Mouse (Mus musculus) spleen, postnatal 4 days (tissue): ENCODE data around the gene Dhx37.
"Not testable (repeated sequence)": the region's sequence is repeated elsewhere in the genome, so short reads cannot be mapped to it uniquely, and the experiment has no call there.

Source experiments
- DNase-seq, 2 experiments: peaks; one replicate each; pipeline ENCODE4 v3.0.0; 2022; ENCODE audit warnings: low spot score in 2 of 2

Dhx37 gene

DNA sequence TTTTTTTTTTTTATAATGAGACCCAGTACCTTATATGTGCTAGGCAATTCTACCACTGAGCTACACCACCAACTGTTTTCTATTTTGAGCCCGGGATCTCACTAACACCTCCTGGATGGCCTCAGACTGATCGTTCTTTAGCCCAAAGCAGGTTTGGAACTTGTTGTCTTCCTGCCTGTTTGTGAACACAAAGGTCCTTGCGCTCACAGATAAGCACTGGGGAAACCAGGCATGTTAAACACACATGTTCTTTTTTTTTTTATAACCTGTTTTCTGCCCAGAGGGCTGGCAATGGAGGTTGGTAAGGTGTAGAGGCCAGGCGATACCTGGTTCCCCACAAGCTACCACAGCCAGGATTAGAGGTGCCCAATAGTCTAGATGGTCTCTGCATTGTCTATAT, 14.7 kb upstream of the Dhx37 start:
- no peak for DNase-seq

DNA sequence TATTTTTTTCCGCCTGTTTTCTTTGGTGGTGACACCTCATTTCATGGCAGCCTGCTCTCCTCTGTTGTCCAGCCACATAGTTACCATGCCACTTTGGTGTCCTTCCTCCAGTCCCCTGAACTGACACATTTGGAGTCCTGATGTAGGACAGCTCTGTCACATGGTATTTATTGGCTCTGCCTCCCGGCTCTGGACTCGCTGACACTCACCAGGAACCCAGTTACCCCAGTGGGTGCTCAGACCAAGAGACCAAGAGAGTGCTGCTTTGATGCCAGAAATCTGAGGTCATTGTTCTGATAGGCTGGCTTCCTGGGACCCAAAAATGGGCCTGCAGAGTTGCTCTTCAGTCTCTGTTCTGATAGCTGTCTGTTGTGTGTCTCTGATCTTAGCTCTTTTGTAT, 14.1 kb upstream of the Dhx37 start:
- DNase-seq = no peak

DNA sequence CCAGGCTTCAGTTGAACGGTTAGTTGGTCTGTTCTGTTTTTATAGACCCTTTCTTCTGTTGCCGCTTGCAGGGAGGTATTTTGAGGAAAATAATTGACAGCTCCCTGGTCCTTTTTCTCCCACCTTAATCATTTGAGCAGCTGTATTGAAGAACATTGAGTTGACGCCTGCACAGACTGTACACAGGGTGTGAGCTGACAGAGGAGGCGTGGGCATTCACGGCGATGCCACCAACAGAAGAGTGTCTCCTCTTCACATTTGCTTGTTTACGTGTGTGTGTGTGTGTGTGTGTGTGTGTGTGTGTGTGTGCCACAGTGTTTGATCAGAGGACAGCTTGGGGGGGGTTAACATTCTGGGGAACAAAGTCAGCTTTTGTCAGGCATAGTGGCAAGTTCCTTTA, 12.4 kb upstream of the Dhx37 start:
- no peak for DNase-seq

DNA sequence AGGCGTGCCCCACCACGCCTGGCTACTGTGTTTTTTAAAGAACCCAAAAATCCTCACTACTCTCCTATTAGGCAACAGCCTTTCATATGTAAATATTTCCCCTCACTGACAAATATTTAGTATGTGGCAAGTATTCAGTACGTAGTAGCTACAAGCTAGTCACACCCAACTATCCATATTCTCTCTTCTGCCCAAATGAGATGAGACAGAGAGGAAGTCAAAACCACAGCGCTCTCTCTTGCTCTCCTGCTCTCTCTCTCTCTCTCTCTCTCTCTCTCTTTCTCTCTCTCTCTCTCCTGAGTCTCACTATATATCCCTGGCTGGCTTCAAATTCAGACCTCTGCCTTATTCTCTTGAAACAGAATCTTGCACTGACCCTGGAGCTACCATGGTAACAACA, 10.6 kb upstream of the Dhx37 start:
- no peak for DNase-seq

DNA sequence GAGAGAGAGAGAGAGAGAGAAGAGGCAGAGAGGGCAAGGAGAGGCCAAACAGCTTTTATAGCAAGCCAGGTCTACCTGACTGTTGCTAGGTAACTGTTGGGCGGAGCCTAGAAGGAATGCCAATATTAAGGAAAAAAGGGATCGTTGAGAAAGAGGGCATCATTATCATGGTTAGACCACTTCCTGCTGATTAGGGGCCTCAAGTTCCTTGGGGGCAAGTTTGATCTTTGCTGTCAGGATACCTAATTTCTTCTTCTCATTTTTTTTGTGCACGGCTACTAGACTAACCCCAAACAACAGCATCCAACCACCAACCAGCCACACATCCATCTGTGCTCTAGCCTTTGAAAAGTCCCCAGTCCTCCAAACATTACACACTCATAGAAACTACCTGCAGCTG, 10.0 kb upstream of the Dhx37 start:
- no peak for DNase-seq

DNA sequence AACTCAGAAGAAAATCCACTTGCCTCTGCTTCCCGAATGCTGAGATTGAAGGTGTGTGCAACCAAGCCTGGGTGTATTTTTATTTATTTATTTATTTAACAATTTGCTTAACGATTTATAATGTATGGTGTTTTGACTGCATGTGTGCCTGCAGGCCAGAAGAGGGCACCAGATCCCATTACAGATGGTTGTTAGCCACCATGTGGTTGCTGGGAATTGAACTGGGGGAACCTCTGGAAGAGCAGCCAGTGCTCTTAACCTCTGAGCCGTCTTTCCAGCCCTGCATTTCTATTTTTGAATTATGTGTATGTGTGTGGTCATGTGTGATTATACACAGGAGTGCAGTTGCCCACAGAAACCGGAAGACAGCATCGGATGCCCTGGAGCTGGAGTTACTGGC, 9.4 kb upstream of the Dhx37 start:
- no peak for DNase-seq

DNA sequence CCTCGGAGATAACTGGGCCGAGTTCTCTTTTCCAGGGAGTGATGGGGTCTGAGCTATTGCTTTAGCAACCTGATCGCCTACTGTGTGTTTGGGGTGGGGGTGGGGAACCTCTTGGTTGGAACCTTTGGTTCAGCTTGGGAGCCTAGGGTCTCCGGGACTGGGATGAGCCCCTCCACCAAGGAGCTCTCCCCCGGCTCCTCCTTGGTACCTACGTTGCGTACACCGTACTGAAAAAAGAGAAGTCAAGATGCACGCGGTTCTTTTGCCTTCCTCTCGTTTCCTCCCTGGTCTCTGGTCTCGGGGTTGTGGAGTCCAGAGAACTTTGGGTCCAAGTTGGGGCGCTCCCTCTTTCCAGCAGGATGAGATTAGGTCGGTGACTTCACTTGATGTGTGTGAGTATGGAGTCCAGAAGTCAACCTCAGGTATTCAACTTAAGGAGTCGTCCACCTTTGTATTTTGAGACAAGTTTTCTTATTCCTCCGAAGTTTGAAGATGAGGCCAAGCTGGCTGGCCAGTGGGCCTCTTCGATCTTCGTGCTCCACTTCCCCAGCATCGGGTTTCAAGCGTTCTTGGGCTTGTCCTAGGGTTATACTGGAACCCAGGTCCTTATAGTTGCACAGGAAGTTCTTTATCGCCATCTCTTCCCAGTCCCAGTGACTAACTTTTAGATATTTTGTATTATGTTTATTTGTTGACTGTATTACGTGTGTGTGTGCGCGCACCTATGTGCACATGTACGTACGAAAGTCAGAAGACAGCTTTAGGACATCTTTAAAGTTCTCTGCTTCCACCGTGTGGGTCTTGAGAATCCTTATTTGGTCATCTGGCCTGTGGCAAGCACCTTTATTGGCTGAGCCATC, 8.4 kb upstream of the Dhx37 start:
- DNase-seq = no peak

DNA sequence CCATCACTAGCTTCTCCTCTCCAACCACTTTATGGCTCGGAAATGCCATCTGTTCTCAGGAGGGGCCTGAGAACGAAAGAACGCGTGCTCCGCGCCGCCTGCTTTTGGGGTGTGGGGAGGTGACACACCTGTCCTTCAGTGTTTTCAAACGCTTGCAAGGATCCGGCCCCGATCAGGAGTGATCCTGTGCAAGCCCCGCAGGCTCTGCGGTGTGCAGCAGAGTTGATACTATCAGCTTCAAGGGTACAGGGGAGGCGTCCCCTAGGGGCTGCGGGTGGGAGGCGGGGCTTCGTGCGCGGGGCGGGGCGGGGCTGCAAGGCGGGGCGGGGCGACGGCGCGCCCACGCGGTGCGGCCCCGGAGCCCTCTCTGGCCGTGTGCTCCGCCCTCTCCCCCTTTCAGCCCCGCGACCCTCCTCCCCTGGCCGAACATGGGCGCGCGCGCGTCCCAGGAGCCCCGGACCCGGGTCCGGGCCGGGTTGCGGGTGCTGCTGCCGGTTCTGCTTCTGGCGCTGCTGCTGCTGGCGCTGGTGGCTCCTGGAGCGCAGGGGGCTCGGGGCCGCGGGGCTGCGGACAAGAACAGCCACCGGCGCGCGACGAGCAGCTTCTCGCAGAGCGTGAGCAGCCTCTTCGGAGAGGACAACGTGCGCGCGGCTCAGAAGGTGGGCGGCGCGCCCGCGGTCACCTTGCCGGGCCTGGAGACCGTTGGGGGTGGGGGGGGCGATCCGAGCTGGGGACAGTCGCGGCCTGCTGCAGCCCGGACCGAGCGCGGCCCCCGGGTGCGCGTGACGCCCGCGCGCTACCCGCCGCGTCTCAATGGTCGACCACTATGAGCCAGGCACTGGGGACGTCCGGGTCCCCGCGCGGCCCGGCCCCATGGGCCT, 7.6 kb upstream of the Dhx37 start, which contains the start of gene Bri3bp:
Gene Bri3bp, plus strand, starts transcription at position 335 of the 881 bp plus-strand sequence.
- DNase-seq = peak; percentile 57 to 86

DNA sequence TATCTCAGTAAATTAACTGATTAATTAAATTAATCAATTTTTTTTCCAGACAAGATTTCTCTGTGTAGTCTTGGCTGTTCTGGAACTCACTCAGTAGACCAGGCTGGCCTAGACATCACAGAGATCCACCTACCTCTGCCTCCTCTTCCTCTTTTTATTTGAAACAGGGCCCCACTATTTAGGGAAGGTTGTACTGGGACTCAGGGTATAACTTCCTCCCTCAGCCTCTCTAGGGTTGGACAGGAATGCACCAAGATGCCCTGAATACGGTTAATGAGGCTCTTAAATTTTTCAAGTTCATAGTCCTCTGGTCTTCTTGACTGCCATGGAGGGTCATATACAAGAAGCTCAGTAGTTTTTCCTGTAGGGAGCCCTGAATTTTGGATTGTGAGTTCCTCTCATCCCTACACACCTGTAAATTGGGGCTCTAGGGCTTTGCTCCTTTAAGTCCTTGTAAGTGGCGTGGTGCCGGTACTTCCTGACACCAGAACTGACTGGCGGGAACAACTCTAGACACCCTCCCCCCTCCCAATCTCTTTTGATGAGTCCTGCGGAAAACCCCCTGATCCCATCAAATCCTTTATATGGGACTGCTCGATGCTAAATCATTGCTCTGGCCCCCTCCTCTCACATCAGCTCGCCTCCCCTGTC, 6.8 kb upstream of the Dhx37 start:
- DNase-seq = no peak

DNA sequence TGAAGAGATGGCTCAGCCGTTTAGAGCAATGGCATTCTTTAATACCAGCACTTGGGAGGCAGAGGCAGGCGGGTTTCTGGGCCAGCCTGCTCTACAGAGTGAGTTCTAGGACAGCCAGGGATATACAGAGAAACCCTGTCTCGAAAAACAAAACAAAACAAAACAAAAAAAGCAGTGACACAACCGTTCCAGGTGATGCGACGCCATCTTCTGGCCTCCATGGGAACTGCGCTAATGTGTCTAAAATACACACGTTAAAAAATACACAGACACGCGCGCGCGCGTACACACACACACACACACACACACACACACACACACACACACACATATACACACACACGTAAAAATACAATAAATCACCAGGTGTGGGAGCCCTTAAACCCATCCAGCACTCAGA, 426 bp upstream of the Dhx37 start:
- DNase-seq = not testable (repeated sequence)

DNA sequence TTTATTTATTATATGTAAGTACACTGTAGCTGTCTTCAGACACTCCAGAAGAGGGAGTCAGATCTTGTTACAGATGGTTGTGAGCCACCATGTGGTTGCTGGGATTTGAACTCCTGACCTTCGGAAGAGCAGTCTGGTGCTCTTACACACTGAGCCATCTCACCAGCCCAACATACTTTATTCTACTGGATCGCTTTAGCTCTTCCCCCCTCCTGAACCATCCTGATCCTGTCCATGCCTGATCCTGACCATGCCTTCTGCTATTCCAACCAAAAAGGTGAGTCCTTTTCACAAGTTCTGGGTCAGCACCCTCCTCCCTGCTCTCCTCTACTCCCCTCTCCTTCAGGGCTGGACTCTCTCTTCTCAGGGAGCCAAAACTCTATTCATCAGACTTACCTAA, 1.6 kb downstream of the Dhx37 start:
- not testable (repeated sequence) for DNase-seq

DNA sequence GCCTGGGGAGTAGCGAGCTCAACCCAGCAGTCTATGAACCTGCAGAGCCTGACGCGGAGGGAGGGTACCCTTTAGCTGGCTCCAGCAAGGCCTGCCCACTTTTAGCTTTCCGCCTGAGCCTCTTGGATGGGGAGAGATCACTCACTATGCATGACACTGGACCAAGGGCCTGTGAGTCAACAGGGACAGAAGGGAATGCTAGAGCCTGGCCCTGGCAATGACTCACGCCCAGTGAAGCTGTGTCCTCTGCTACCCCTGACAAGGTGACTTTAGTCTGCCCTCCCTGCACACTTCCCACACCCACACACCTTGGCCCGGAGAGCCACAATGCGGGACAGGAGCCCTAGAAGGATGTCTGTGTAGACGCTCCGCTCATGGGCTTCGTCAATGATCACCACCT, 7.6 kb downstream of the Dhx37 start:
- no peak for DNase-seq

DNA sequence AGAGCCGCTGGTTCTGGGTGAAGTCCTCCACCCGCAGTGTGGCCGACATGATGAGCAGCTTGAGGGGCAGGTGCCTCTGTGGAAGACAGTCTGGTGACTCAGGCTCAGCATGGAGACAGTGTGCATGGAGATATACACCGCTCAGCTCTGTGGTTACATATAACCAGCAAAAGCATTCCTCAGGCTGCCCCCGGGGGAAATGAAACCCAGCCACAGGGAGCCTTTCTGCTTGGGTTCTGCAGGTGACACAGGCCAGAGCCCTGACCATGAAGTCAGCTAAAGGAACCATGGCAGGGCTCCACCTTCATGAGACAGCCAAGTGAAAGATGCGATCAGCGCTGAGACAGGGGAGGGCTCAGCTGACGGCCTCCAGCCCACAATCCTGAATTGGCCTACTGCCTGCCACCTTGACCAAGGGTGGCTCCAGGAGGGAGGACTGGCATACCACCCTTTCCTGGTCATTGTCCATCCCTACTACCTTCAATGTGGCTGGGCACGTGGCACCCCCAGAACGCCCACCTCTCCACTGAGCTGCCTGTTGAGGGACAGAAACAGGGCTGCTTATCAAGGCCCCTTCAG, 8.1 kb downstream of the Dhx37 start:
- DNase-seq = no peak

DNA sequence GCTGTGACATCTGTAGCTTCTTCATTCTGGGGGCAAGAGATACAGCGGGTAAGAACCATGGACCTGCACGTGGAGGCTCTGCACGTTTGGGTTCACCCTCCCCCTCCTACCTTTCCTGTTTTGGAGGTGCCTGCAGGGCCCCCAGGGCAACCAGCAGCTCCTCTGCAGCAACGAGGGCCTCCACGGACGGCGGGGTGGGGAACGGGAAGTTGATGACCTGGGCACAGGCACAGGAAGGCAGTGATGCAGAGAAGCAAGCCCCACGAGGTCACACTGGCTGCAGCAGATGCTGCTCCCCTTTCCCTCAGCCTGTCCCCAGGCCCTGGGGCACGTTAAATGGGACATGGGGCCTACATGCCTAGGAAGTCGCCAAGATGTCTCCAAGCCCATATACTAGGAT, 14.8 kb downstream of the Dhx37 start:
- DNase-seq = peak in 1 of 2 experiments; percentile 42

DNA sequence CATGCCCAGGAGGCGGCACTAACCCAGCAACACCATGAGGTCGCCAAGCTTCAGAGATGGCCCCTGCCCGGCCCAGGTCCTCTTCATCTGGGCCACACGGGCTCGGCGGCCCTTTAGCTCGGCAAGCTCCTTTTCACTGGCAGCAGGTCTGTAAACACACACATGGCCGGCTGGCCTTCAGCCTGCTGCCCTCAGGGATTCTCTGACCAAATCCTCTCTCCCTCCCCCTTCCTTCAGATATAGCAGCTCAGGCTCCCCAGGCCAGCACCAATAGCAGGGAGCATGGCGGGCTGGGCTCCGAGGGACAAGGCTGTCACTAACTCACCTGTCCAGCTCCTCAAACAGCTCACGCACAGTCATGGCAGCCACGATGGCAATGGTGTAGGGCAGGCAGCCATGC, 15.3 kb downstream of the Dhx37 start:
- no peak for DNase-seq

DNA sequence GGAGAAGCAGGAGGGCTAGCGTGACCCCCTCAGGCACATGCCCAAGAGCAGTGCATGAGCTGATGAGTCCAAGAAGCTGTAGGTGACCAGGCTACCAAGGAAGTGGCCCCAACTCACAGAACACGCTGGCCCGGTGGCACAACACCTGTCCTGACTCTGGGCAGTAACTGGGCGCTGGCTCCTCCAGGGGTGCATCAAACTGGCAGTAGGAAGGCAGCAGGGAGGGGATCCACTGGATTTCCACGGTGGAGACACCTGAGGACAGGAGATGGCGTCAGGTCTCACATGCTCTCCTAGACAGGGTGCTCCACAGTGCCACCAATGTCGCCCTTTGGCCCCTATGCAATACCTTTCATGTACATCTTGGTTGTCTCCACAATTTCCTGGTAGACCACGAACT, 17.7 kb downstream of the Dhx37 start:
- no peak for DNase-seq

DNA sequence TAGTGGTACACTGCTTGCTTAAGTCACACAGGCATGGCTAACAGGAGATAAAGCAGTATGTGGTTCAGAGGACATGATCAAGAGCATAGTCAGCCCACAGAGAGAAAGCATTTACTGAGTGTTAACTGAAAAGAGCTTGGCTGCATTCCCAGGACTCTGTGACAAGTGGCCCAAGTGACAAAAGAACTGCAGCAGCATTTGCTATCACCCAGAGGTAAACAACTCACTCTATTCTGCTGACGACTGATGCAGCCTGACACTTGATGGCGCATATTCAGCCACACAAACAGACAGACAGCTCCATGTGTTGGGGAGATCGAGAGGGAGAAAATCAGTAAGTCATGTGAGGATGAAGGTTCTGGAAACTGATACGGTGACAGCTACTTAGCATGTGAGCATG, 20.2 kb downstream of the Dhx37 start:
- no peak for DNase-seq

DNA sequence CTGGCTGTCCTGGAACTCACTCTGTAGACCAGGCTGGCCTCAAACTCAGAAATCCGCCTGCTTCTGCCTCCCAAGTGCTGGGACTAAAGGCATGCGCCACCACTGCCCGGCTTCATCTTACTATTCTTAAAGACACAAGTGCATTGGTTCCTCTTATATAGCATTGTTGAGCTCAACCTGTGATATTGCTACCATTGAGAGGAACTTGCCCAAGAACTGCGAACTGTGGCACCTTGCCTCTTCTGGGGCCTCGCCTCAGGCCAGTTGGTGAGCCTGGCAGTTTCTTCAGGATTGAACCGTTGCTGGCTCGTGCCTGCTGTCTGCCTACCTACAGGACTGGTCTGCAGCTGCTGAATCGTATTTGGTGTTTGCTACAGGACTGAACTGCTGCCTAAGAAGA, 21.4 kb downstream of the Dhx37 start:
- DNase-seq = not testable (repeated sequence)

DNA sequence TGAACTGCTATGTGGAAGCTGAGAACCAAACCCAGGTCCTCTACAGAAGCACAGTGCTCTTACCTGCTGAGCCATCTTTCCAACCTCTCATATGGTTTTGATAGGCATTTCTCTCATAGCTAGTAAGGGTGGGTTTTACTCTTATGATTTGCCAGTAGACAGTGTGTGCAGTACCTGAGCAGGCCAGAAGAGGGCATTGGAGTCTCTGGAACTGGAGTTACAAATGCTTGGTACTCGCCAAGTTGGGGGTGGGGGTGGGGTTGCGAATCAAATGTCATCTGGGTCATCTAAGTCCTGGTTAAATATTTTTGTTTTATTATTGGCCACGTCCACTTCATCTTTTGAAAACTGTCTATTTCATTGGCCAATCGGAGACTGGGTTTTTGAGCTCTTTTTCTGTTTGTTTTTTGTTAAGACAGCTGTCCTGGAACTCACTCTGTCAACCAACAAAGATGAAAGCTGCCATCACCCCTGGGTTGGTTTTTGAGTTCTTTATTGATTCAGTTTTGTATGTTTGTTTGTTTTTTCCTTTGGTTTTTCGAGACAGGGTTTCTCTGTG, 21.9 kb downstream of the Dhx37 start:
- DNase-seq = peak; percentile 78 to 92

DNA sequence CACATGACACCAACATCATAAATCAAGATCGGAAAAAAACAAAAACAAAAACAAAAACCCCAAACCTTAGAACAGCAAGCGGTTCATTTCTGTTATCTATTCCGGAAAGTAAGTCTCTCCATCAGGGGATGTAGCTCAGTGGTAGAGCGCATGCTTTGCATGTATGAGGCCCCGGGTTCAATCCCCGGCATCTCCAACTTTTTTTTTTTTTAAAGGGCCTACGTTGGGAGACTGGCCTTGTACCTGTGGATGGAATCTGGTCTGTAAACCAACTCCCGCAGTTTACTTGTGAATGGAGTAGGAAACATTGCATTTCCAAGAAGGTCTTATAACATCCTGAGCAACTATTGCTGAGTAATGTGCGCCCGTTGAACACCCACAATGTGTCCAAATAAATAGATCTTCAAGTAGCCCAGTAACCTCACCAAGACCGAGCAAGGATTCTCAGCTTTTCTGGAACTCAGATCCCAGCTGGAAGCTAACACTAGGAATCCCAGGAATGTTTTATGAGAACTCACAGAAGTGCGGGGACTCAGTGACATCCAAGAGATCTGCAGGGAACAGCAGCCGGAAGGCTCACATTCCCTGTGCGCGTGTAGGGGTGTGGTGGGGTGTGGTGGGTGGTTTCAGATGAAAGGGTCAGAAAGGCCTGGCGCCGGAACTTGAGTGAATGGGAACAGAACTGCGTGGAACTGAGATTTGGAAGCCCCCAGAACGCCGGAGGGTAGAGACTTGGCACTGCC, 24.4 kb downstream of the Dhx37 start:
- DNase-seq = peak in 1 of 2 experiments; percentile 46

DNA sequence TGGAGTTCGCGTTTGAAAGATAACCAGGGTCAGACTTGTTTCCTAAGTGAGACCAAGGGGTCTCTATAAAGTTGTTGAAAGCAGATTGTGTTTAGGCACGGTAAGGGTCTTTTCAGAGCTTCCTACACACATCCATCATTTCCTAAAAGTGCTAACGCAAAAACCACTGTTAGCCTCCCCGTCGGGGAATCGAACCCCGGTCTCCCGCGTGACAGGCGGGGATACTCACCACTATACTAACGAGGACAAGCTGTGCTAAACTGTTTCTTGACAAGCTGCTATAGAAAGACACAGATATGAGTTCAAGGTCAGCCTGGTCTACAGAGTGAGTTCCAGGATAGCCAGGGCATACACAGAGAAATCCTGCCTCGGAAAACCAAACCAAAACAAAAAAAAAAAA, 25.1 kb downstream of the Dhx37 start:
- DNase-seq = peak; percentile 86 to 94
